Mouse (Mus musculus): ENCODE data around the gene Gm6793.
A peak's percentile ranks its signal among the peaks of the same experiment; 100 is the strongest.

Gm6793 gene

GRCm38 (mm10) chr8:112014936-112015335, at the start of gene Gm6793:
TSS of gene Gm6793 (minus strand) at chr8:112015036.
- DNase-seq (ENCODE audit: low spot score in 2 of 2) = no peak

DNA sequence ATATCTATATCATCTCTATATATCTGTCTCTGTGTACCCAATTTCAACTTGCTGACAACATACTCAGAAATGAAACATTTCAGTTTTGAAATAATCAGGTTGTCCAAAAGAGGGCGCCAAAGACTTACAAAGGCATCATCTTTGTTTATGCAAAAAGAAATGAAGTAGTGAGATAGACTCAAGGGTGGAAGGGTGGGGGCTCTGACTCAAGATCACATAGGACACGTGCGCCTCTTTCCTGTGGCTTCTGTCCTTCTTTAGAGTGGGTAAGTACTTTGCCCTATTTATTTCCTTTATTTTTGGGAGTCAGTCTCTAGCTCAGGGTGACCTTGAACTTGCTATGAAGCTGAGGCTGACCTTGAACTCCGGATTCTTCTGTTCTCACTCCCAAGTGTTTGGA, 46.5 kb upstream of the Gm6793 start:
- DNase-seq (ENCODE audit: low spot score in 2 of 2) = peak in 1 of 2 experiments; percentile 5

- DNase-seq (ENCODE audit: low spot score in 2 of 2) = no peak
Measured at GRCm38 (mm10) chr8:112054456-112054855, 39.6 kb upstream of the Gm6793 start.

- no peak for DNase-seq (ENCODE audit: low spot score in 2 of 2)
Measured at GRCm38 (mm10) chr8:112051537-112051936, 36.7 kb upstream of the Gm6793 start.

DNA sequence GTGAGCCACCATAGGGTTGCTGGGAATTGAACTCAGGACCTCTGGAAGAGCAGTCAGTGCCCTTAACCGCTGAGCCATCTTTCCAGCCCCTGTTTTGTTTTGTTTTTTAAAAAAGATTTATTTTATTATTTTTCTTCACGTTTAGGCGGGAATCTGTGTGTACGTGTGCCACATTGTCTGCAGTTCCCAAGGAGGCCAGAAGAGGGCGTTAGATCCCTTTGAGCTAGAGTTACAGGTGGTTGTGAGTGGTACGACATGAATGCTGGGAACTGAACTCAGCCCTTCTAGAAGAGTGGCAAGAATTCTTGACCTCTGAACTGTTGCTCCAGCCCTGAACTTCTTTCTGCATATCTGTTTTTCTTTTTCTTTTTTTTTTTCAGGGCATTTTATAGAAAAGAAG, 35.1 kb upstream of the Gm6793 start:
- no peak for DNase-seq (ENCODE audit: low spot score in 2 of 2)

- no peak for DNase-seq (ENCODE audit: low spot score in 2 of 2)
Measured at GRCm38 (mm10) chr8:112048293-112048692, 33.5 kb upstream of the Gm6793 start.

DNA sequence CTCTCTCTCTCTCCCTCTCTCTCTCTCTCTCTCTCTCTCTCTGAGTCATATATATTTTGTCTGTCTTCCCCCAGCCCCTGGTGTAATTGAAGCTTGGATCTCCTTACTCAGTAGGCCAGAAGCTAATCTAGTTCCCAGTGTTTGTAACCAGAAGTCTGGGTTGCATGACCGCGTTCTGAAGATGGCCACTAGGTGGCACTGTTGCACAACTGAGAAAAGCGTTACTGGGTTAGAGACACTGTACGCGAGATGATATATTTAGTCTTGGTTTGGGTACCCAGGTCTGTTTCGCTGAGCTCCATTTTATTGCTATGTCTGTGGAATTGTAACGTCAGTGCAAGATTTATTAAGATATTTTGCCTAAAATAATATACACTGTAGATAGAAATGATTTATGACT, 31.1 kb upstream of the Gm6793 start:
- DNase-seq (ENCODE audit: low spot score in 2 of 2) = peak; percentile 19 to 54

DNA sequence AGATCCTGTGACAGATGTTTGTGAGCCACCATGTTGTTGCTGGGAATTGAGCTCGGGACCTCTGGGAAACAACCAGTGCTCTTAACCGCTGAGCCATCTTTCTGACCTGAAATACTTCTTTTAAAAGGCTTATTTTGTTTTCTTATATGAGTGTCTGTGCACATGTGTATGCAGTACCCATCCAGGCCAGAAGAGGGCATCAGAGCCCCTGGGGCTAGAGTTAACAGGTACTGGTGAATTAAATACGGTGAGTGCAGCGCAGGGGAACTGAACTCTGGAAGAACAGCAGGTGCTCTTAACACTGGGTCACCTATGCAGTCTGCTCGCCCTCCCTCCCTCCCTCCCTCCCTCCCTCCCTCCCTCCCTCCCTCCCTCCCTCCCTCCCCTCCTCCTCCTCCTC, 30.3 kb upstream of the Gm6793 start:
- no peak for DNase-seq (ENCODE audit: low spot score in 2 of 2)

GRCm38 (mm10) chr8:112037521-112037920, 22.7 kb upstream of the Gm6793 start:
- no peak for DNase-seq (ENCODE audit: low spot score in 2 of 2)

- no peak for DNase-seq (ENCODE audit: low spot score in 2 of 2)
Measured at GRCm38 (mm10) chr8:112034603-112035002, 19.8 kb upstream of the Gm6793 start.

DNA sequence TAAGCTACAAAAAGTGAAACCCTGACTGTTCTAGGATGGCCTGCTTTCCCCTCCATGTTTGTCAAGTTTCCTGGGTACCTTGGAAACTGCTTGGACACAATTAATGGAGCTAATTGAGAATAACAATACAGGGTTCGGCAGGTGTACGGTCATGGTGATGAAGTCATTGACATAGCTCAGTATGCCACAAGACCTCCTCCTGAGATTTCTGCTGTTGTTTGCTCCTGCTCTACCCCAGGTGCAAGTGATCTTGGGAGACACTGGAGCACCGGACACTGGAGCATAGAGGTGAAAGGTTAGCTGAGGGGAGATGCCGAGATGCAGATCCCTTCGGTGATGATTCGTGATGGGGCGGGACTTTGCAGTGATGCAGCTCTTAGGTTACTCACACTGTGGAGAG, 18.2 kb upstream of the Gm6793 start:
- no peak for DNase-seq (ENCODE audit: low spot score in 2 of 2)

DNA sequence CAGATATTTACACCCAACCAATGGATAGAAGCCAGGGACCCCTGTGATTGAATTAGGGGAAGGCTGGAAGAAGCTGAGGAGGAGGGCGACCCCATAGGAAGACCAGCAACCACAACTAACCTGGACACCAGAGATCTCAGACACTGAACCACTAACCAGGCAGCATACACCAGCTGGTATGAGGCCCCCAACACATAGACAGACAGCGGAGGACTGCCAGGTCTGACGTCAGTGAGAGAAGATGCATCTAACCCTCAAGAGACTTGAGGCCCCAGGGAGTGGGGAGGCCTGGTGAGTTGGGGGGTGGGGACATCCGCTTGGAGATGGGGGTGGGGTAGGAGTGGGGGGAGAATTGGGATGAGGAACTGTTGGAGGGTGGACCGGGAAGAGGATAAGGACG, 15.8 kb upstream of the Gm6793 start:
- DNase-seq (ENCODE audit: low spot score in 2 of 2) = no peak

DNA sequence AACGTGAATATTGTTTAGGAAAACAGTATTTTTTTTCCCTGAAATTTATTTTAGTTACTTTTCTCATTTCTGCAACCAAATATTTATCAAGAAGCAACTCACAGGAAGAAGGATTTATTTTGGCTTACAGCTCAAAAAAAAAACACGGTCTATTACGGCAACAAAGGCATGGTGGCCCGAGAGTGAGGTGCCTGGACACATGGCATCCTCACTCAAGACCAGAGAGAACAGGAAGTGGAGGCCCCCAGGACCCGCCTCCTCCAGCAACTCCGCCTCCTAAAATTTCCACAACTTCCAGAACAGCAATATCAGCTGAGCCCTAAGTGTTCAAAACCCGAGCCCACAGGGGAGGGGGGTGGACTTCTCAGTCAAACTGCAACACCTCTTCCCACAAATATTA, 14.6 kb upstream of the Gm6793 start:
- no peak for DNase-seq (ENCODE audit: low spot score in 2 of 2)

- DNase-seq (ENCODE audit: low spot score in 2 of 2) = no peak
Measured at GRCm38 (mm10) chr8:112011816-112012242, 3.0 kb downstream of the Gm6793 start.

GRCm38 (mm10) chr8:112010997-112011815, 3.6 kb downstream of the Gm6793 start, which contains the start of the genes Kars and Terf2ip:
TSS of gene Kars (minus strand) at chr8:112011323.
TSS of gene Terf2ip (plus strand) at chr8:112011398.
- peak; percentile 93 to 94 for DNase-seq (ENCODE audit: low spot score in 2 of 2)

DNA sequence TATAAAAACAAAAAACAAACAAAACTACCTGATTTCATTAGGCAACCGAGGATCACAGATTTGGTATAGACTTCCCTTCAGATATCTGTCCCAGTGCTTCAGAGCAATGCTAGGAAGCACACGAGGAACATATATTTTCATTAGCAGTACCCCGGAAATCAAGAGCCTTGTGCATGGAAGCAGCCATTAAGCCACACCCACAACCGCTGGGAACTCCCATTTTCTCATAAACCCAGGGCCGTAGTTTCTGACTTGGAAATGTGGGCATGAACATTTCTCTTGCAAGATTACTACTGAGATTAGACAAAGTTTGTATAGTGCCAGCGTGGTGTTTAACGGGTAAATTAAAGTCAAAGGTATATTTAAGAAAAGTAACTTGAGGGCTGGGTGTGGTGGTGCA, 5.3 kb downstream of the Gm6793 start:
- no peak for DNase-seq (ENCODE audit: low spot score in 2 of 2)

- no peak for DNase-seq (ENCODE audit: low spot score in 2 of 2)
Measured at GRCm38 (mm10) chr8:112007669-112008068, 7.2 kb downstream of the Gm6793 start.

GRCm38 (mm10) chr8:112005601-112006000, 9.2 kb downstream of the Gm6793 start:
- DNase-seq (ENCODE audit: low spot score in 2 of 2) = no peak

DNA sequence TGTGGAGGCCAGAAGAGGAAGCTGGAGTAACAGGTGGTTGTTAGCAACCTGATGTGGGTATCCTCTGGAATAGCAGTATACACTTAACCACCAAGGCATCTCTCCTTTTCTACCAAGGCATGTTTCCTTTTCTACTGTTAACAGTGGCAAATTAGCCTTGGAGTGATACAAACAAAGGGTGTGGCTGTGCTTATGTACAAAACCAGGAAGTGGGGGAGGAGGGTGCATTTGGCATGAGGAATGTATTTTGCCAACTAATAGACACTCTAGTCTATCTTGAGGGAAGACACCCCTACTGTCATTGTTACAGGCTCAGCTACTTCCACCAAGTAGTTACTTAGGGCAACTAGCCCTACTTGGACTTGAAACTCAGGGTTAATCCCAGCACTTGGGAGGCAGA, 10.1 kb downstream of the Gm6793 start:
- DNase-seq (ENCODE audit: low spot score in 2 of 2) = no peak

GRCm38 (mm10) chr8:111992703-111993039, 22.2 kb downstream of the Gm6793 start:
- DNase-seq (ENCODE audit: low spot score in 2 of 2) = no peak

DNA sequence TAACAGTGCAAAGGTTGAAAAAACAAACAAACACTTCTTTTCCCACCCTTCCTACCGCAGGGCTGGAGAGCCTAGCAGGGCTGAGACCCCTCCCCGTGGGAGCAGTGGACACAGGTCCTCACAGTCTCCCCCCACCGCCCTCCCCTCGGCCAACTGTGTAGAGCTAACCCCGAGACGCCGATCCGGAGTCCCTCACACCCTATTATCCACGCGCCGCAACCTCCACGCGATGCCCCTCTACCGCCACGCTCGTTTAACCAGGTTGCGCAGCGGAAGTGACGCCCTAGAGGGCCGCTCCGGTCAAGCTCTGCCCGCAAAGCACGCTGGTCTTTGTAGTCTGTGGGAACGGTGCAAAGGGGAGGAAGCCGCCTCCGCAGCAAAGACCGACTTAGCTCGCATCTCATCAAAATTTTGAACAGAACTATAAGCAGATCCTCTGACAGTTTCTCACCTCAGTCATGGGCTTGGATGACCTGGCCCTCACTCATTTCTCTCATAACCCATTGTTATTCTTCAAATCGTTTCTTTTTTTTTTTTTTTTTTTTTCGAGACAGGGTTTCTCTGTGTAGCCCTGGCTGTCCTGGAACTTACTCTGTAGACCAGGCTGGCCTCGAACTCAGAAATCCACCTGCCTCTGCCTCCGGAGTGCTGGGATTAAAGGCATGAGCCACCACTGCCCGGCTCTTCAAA, 22.7 kb downstream of the Gm6793 start, which contains the start of gene Adat1:
TSS of gene Adat1 (minus strand) at position 290 of the 690 bp plus-strand sequence.
- peak; percentile 84 for DNase-seq (ENCODE audit: low spot score in 2 of 2)

GRCm38 (mm10) chr8:111991278-111991677, 23.6 kb downstream of the Gm6793 start:
- no peak for DNase-seq (ENCODE audit: low spot score in 2 of 2)

- DNase-seq (ENCODE audit: low spot score in 2 of 2) = peak; percentile 52 to 69
Measured at GRCm38 (mm10) chr8:111989911-111990310, 24.9 kb downstream of the Gm6793 start.
